Mouse (Mus musculus): Measurements from ENCODE around the gene Tmprss6. TPM values are rescaled to one million over a fixed set of nuclear protein-coding genes. Genes with fewer than 3 reads are reported as not detected.

The Tmprss6 gene
- polyA plus RNA-seq, 1 experiment from 2014 or later, result 22.0 TPM

DNA sequence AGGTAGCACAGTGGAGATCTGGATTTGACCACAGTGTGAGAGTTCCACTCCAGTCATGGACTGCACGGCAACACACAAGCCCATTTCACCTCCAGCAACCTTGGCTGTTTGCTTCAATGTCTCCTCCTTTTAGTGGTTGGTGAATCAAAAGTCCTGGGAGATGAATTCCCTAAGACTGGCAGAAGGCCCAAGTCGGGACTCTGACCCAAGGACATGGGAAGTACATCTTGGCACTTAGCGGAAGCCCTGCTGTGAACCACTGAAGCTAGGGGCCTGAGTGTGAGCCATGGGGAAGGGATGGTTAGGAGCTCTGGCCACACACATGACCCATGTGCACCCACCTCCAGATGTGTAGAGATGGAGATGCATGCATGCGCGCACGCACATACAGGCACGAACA lies 864 bp downstream of the Tmprss6 start:
- Histone ChIP-seq H3K9me3 (replicated peaks) (no peaks in the 10 kb centered on the region), H3K4me3 (replicated peaks) (peak overlapping the region; percentile 36), H3K9ac (peak overlapping the region; percentile 4; the same call in 1 of the 2 replicates), H3K4me2 (peak overlapping the region; percentile 42), H3K36me3 (replicated peaks) (no peaks in the 10 kb centered on the region), H3K27me3 (no peaks in the 10 kb centered on the region), H3K27ac (replicated peaks) (no peak overlapping the region), H3K4me1 (replicated peaks) (peaks cover 17% of the 10 kb centered on the region; the same call in 1 of the 2 replicates)
- 78% methylated on average over 7 of the region's 7 CpGs for WGBS (ENCODE audit: insufficient replicate concordance)
- no peak for ATAC-seq (ENCODE audit: insufficient read depth)

DNA sequence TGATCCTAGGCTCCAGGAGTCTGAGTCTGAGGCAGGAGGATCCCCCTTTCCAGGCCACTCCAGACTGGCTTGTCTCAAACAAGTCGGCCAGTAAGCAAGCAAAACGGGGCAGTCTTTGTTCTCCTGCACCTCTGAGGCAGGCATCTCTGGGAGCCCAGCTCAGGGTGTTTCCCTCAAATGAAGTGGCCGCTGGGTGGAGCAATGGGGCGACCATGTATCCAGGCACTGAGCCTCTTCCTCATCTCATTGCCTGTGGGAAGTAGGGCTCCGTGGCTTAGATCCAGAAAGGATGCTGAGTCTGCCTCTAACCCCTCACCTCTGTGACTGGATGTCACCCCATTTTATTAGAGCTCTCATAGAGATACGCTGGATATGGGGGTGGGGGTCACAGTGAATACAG lies 1.6 kb downstream of the Tmprss6 start:
- Histone ChIP-seq H3K4me2 (peak overlapping the region; percentile 42), H3K4me3 (replicated peaks) (no peak overlapping the region), H3K9me3 (replicated peaks) (no peaks in the 10 kb centered on the region), H3K27me3 (no peaks in the 10 kb centered on the region), H3K4me1 (replicated peaks) (peaks cover 16% of the 10 kb centered on the region; the same call in 1 of the 2 replicates), H3K27ac (replicated peaks) (no peak overlapping the region), H3K36me3 (replicated peaks) (no peaks in the 10 kb centered on the region), H3K9ac (no peak overlapping the region)
- WGBS (ENCODE audit: insufficient replicate concordance), result 22% methylated on average over 6 of the region's 6 CpGs
- ATAC-seq (ENCODE audit: insufficient read depth), result no peak

DNA sequence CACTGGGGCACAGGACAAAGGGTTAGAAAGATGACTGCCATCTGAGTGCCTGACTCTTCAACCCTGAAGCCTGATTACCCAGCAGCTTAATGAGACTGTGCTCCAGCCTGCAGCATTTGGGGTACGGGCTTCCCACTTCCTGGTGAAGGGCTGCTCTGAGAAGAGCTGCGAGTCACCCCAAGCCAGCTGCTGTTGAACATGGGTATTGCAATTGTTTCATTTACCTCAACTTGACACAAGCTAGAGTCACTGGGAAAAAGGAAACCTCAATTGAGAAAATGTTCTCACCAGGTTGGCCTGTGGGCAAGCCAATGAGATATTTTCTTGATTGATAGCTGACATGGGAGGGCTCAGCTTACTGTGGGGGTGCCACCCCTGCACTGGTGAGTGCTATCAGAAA lies 5.5 kb downstream of the Tmprss6 start:
- no peak overlapping the region for H3K9ac ChIP-seq
- H3K27ac ChIP-seq (replicated peaks), result no peak overlapping the region
- H3K9me3 ChIP-seq (replicated peaks), result no peaks in the 10 kb centered on the region
- no peak overlapping the region for H3K4me2 ChIP-seq
- H3K27me3 ChIP-seq, result no peaks in the 10 kb centered on the region
- ATAC-seq (ENCODE audit: insufficient read depth), result no peak
- H3K4me3 ChIP-seq (replicated peaks), result no peak overlapping the region
- no peaks in the 10 kb centered on the region for H3K36me3 ChIP-seq (replicated peaks)
- 0 out of 2 replicates have a peak, but pooled peaks cover 3% of the 10 kb centered on the region for H3K4me1 ChIP-seq (replicated peaks)
- WGBS (ENCODE audit: insufficient replicate concordance), result 30% methylated on average over 2 of the region's 2 CpGs

DNA sequence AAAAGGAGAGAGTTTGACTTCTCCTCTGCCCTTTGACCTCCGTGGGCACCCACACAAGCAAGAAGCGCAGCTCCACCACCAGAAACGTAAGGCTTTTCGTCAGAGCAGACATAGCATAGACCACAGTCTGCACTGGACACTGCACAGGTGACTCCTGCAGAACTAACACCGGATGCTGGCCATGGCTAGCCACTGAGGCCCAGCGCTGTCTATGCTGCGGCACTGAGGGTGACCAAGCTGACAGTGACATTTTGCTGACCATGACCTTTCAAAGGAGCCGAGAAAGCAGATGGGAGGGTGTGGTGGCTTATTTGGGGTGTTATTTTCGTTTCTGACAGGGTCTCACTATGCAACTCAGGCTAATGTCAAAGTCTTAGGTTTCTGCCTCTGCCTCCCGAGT lies 11.2 kb downstream of the Tmprss6 start:
- no peak for ATAC-seq (ENCODE audit: insufficient read depth)
- Histone ChIP-seq H3K9ac (no peak overlapping the region), H3K36me3 (replicated peaks) (0 out of 2 replicates have a peak, but pooled peaks cover 8% of the 10 kb centered on the region), H3K4me3 (replicated peaks) (no peak overlapping the region), H3K27ac (replicated peaks) (no peak overlapping the region), H3K27me3 (no peaks in the 10 kb centered on the region), H3K9me3 (replicated peaks) (no peaks in the 10 kb centered on the region), H3K4me1 (replicated peaks) (no peaks in the 10 kb centered on the region), H3K4me2 (no peak overlapping the region)
- WGBS (ENCODE audit: insufficient replicate concordance), result 55% methylated on average over 10 of the region's 10 CpGs

DNA sequence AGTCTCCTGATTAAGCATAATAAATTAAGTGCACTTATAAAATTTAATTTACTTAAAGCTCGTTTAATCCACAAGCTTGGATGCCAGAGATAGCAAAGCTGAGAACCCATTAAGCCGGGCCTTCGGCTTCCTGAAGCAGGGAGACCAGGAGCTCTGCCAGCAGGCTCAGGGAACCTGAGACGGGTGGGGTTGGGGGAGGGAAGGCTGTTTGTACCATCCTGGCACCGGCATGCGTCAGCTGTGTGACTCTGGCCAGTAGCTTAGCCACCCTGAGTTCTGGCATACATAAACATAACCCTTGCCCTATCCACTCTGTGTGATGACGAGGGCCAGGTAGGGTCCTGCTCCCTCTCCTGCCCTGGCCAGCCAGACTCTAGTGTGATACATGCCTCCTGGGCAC lies 12.4 kb downstream of the Tmprss6 start:
- H3K4me2 ChIP-seq, result no peak overlapping the region
- 0 out of 2 replicates have a peak, but pooled peaks cover 8% of the 10 kb centered on the region for H3K36me3 ChIP-seq (replicated peaks)
- H3K9ac ChIP-seq, result no peak overlapping the region
- no peak overlapping the region for H3K27ac ChIP-seq (replicated peaks)
- peaks cover 6% of the 10 kb centered on the region; the same call in 1 of the 2 replicates for H3K4me1 ChIP-seq (replicated peaks)
- no peak overlapping the region for H3K4me3 ChIP-seq (replicated peaks)
- ATAC-seq (ENCODE audit: insufficient read depth), result no peak
- no peaks in the 10 kb centered on the region for H3K9me3 ChIP-seq (replicated peaks)
- H3K27me3 ChIP-seq, result no peaks in the 10 kb centered on the region
- 52% methylated on average over 7 of the region's 7 CpGs for WGBS (ENCODE audit: insufficient replicate concordance)

DNA sequence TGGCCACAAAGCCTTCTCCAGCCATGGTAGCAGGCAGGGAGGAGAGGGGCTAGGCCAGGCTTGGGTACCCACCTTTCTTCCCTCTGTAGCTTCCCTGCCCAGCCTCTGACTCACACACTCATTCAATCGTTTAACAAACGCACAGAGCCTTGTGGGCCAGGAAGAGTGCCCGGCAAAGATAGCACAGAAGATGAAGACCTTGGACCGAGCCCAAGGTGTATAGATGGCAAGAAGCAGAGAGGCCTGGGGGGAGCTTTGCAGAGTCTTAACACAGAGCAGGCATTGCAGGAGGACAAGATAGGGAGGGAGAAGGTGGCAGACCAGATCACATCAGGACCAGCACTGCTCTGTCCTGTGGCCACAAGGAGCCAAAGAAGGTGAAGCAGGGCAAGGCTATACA lies 13.3 kb downstream of the Tmprss6 start:
- Histone ChIP-seq H3K27me3 (no peaks in the 10 kb centered on the region), H3K9ac (no peak overlapping the region), H3K4me1 (replicated peaks) (peaks cover 12% of the 10 kb centered on the region), H3K4me3 (replicated peaks) (no peak overlapping the region), H3K27ac (replicated peaks) (no peak overlapping the region), H3K4me2 (no peak overlapping the region), H3K36me3 (replicated peaks) (0 out of 2 replicates have a peak, but pooled peaks cover 8% of the 10 kb centered on the region), H3K9me3 (replicated peaks) (no peaks in the 10 kb centered on the region)
- 27% methylated on average over 4 of the region's 4 CpGs for WGBS (ENCODE audit: insufficient replicate concordance)
- ATAC-seq (ENCODE audit: insufficient read depth), result no peak

DNA sequence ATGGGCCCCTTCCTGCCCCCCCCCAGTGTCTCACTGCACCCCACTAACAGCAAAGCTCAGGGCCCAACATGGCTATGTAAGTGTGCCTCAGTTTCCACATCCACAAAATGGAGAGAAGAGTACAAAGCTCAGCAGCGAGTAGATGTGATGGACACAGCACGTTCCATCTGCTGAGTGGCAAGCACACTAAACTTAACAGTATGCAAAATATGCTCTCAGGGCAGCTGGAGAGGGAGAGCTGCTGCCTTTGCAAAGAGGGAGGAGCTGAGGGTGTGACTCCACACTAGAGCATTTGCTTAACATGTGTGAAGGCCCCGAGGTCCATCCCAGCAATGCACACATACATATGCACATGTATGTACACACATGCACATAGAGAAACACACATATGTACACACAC lies 15.5 kb downstream of the Tmprss6 start:
- no peak for ATAC-seq (ENCODE audit: insufficient read depth)
- 67% methylated on average over 3 of the region's 3 CpGs for WGBS (ENCODE audit: insufficient replicate concordance)
- no peak overlapping the region for H3K9ac ChIP-seq
- no peaks in the 10 kb centered on the region for H3K9me3 ChIP-seq (replicated peaks)
- no peak overlapping the region for H3K27ac ChIP-seq (replicated peaks)
- H3K4me2 ChIP-seq, result no peak overlapping the region
- no peak overlapping the region for H3K4me3 ChIP-seq (replicated peaks)
- H3K4me1 ChIP-seq (replicated peaks), result peaks cover 34% of the 10 kb centered on the region
- 0 out of 2 replicates have a peak, but pooled peaks cover 8% of the 10 kb centered on the region for H3K36me3 ChIP-seq (replicated peaks)
- H3K27me3 ChIP-seq, result no peaks in the 10 kb centered on the region

DNA sequence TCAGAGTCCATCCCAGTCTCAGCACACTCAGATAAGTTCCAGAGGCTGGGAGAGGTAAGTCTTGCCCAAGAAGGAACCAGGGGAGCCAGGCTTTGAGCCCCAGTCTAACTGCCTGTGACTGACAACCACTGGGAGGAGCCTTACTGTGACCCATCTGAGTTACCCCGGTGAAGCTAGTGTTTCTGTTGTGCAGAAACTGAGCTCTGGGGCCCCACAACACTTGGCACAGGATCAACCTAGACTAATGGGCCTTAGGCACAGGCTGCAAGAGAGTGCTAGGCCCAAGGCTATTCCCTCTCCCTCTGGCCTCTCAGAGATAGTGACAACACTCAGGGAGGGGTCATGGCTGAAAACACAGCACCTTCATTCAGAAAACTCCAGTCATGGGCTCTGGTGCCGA lies 17.2 kb downstream of the Tmprss6 start:
- Histone ChIP-seq H3K36me3 (replicated peaks) (0 out of 2 replicates have a peak, but pooled peaks cover 8% of the 10 kb centered on the region), H3K4me3 (replicated peaks) (no peak overlapping the region), H3K9me3 (replicated peaks) (no peaks in the 10 kb centered on the region), H3K4me2 (no peak overlapping the region), H3K27ac (replicated peaks) (no peak overlapping the region), H3K9ac (no peak overlapping the region), H3K27me3 (no peaks in the 10 kb centered on the region), H3K4me1 (replicated peaks) (peaks cover 36% of the 10 kb centered on the region)
- ATAC-seq (ENCODE audit: insufficient read depth), result no peak
- WGBS (ENCODE audit: insufficient replicate concordance), result 54% methylated on average over 2 of the region's 2 CpGs

DNA sequence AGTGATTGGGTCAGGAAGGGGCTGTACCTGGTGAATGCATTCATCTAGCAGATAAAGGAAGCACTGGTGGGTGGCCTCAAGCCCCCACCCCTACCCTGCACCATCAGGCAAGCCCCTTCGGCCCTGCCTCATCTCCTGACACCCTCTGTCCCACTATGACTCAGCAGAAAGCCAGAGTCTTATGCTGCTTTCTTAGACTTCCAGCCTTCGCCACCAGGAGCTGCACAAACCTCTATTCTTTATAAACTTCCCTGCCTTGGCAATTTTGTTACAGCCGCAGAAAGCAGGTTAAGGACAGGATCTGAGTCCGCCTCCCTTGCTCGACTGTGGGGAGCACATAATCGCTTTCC lies 18.0 kb downstream of the Tmprss6 start:
- Histone ChIP-seq H3K27me3 (no peaks in the 10 kb centered on the region), H3K27ac (replicated peaks) (0 out of 2 replicates have a peak overlapping the region, but pooled peaks have one; percentile 15), H3K4me3 (replicated peaks) (no peak overlapping the region), H3K9me3 (replicated peaks) (no peaks in the 10 kb centered on the region), H3K9ac (no peak overlapping the region), H3K4me2 (0 out of 2 replicates have a peak overlapping the region, but pooled peaks have one; percentile 18), H3K36me3 (replicated peaks) (0 out of 2 replicates have a peak, but pooled peaks cover 8% of the 10 kb centered on the region), H3K4me1 (replicated peaks) (peaks cover 36% of the 10 kb centered on the region)
- whole genome bisulfite sequencing (ENCODE audit: insufficient replicate concordance), result 62% methylated on average over 6 of the region's 6 CpGs
- no peak for ATAC-seq (ENCODE audit: insufficient read depth)

DNA sequence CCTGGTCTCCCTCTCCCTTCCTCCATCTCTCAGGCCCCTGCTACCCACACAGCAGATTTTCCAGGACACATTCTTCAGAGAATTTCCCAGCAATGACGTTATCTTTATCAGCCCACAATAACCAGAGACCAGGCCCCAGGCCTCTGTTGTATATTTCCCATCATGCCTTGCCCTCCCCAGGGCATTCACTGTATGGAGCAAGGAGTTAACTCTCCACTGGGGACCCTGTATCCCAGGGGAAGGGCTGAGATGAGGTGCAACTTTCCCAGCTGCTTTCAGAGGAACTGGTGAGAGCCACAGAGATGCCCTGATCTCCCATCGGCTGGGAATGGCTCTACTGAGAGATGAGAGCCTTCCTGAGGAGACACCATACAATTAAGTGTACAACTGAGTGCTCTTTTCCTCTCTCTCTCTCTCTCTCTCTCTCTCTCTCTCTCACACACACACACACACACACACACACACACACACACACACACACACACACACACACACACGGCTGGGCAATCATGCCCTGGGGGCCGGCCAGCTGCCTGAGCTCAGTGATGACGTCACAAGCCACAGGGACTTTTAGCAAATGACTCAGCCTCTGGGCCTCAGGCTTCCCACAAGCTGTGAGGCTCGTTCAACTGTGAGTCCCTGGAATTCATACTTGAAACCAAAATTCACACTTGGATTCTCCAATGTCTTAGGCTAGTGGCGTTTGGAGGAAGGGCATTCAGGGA lies 18.6 kb downstream of the Tmprss6 start:
- Histone ChIP-seq H3K27ac (replicated peaks) (peak overlapping the region; percentile 15; the same call in 1 of the 2 replicates), H3K4me3 (replicated peaks) (no peak overlapping the region), H3K36me3 (replicated peaks) (0 out of 2 replicates have a peak, but pooled peaks cover 8% of the 10 kb centered on the region), H3K4me2 (0 out of 2 replicates have a peak overlapping the region, but pooled peaks have one; percentile 18), H3K9ac (no peak overlapping the region), H3K4me1 (replicated peaks) (peaks cover 36% of the 10 kb centered on the region), H3K27me3 (no peaks in the 10 kb centered on the region), H3K9me3 (replicated peaks) (no peaks in the 10 kb centered on the region)
- ATAC-seq (ENCODE audit: insufficient read depth), result no peak
- 21% methylated on average over 7 of the region's 7 CpGs for WGBS (ENCODE audit: insufficient replicate concordance)

DNA sequence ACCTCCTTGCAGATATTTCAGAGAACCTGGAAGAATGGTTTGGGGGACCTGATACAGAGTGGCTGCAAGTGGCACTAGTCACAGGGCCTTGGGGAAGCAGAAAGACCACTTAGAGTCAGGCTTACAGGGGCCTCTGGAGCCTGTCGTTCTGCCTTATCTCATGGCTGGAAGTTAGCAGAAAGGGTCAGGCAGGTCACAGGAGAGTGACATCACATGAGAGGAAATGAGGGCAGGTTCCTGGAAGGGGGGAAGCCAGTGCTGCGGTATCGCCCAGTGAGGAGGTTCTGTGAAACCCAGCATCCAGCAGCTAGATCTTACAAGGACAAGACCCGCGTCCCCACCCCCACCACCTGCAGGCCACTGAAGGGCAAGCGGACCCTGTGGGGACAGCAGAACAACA lies 19.3 kb downstream of the Tmprss6 start:
- Histone ChIP-seq H3K9me3 (replicated peaks) (no peaks in the 10 kb centered on the region), H3K4me2 (no peak overlapping the region), H3K4me1 (replicated peaks) (peaks cover 36% of the 10 kb centered on the region), H3K9ac (peak overlapping the region; percentile 38; the same call in 1 of the 2 replicates), H3K27ac (replicated peaks) (peak overlapping the region; percentile 0; the same call in 1 of the 2 replicates), H3K36me3 (replicated peaks) (0 out of 2 replicates have a peak, but pooled peaks cover 7% of the 10 kb centered on the region), H3K27me3 (no peaks in the 10 kb centered on the region), H3K4me3 (replicated peaks) (no peak overlapping the region)
- WGBS (ENCODE audit: insufficient replicate concordance), result 37% methylated on average over 6 of the region's 6 CpGs
- ATAC-seq (ENCODE audit: insufficient read depth), result peak; percentile 7; the same call in 1 of the 2 replicates
